Mouse (Mus musculus) cerebellum, postnatal 36 days (tissue): ENCODE results near the gene Mybpc2.
A peak's percentile ranks its signal among the peaks of the same experiment; 100 is the strongest.

Experiments
- DNase-seq, 2 experiments: peaks; one replicate each; pipeline ENCODE4 v3.0.0; 2021 to 2022; ENCODE audit warnings: mixed read lengths in 2 of 2

The Mybpc2 gene

DNA sequence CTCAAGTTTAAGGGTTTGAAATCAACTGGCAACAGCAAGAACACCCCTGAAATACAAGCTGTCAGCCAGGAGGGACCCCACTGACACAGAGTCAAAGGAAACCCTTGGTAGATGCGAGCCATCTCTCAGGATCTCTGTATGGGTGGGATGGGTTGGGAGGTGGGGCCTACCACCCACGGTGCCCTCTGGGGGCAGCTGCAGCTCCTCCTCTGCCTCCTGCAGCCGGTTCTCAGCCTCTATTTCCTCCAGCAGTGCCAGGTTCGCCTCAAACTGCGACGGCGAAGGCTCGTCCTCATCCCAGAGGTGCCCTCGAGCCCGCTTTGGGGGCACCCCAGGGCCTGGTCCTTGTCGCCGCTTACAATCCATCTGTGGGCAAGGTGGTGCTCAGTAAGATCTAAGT lies 18.6 kb upstream of the Mybpc2 start:
- no peak for DNase-seq

DNA sequence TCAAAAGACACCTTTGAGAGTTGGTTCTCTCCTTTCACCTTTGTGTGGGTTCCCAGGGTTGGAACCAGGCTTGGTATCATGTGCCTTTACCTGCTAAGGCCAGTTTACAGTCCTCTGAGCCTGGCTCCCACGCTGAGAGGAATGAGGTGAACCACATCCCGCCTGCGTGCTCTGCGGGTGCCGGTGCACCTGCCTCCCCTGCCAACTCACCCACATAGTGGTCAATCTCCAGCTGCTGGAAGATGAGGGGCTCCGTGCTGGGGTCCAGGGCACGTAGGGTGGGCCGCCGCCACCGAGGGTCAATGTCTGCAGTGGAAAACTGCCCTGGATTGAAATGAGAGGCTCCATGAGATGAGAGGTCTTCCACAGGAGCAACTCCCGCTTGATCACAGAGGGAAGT lies 18.1 kb upstream of the Mybpc2 start:
- no peak for DNase-seq

DNA sequence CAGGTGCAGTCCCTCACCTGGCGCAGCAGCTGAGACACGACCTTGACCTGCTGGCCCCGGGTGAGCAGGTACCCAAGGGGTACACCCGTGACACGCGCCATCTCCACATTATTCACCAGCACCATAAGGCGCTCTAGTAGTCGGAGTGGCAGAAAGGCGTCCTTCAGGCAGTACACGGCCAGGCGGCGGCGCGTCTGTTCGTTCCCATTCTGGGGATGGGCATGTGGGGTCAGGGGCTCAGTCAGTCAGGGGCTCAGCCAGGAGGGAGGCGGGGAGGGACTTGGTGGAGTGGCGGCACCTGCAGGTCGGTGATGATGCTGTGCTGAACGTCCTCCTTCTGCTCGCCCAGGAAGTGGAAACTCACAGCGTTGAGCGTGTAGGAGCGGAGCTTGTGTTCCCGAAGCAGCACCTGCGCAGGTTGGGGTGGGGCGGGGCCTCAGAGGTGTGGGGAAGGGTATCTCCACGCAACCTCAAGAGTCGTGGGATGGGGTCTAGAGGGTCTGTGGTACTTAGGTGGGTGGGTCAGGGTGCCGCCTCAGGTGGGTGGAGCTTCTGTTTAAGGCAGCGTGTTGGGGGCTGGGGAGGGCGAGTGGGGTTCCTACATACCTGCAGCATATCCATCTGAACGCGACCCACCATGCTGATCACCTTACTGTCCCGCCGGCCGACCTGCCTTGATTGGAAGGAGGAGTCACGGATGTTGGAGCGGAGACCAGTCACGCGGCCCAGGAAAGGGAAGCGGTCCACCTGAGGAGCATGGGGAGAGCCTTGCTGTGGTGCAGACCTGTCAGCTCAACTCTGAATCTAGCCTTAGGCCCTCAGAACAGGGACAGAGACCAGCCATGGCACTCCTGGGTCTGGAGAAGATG lies 14.5 kb upstream of the Mybpc2 start:
- no peak for DNase-seq

DNA sequence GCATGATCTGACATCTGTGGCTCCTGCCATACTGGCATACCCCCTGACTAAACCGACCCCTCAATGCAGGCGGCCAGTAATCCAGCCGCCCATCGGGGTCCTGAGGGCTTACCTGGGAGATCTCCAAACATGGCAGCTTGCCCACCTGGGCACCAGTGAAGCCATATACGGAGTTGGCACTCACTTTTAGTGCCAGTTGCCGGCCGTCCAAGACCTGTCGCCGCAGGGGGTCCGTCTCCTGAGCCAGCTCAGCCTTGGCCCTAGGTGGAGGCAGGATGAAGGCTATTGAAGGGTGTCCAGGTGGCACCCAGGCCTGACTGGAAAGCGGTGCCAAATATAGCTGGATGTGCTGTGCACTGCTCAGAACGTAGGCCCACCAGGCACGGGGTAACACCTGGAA lies 13.0 kb upstream of the Mybpc2 start:
- DNase-seq = peak; percentile 73 to 78

DNA sequence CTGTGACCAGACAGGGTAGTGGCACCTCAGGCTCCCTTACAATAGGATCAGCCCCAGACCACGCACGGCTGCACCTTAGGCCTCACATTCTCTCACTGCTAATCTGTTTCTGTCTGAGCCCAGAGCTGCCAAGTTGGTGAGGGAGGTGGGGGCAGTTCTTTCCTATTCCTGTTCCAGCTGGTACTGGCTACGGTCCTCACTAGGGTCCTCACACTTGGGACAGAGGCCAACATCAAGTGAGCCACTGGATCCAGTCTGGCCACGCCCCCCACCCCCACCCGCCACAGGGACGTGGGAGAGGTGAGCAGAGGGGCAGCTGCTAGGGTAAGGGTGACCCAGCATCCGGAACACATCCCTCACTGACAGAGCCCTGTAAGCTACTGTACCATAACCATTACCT lies 12.6 kb upstream of the Mybpc2 start:
- DNase-seq = no peak

DNA sequence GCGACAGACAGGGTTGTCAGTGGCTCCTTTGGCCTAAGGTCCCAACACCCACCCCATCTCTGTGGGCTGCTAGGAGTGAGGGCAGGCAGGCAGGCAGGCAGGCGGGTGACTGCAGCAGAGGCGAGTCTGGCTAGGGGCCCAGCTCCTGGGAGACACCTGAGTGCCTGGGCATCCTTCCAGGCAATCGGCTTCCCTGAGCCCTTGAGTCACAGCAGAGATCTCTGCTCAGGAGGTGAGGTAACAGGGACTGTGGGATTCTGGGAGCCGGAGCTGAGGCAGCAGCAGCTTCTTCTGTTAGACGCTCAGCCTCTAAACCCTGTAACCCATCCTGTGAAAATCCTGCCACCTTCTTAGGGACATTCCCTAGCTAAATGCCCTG lies 12.1 kb upstream of the Mybpc2 start:
- DNase-seq = peak; percentile 79 to 88

DNA sequence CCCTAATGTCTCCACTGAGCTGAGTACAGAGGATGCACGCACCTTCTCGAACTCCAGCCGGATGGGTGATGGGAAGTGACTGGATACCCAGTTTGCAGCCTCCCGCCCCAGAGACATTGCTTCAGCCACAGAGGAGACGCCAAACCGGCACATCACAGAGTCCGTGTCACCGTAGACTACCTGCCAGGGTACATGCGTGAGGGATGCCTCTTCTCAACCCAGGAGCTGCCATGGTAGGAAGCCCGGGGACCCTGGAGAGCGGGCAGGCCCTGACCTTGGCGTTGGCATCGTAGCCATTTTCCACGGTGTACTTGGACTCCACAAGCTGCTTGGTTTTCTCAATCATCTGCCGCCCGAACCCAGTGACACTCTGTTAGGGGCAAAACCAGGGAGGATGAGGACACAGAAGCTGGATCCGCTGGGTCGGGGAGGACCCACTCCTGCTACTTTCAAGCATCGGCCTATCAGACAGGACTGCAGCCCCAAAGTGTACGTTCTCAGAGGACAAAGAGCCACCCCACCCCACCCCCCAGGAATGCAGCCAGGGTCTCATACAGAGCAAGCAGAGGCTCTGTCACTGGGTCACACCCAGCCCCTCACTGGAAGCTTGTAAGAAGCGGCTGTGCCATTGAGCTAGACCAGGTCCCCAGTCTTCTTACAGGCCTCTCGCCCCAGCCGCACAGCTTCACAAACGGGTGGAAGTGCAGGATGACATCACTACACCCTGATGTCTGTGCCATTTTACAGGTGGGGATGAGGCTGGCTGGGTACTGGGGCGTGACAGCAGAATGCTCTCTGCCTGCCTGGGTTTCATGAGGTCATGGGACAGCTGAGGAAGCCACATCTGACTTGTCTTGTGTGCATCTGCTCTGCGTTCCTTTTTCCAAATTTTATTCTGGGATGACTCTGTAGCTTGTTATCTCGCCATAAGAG lies 11.5 kb upstream of the Mybpc2 start:
- no peak for DNase-seq

DNA sequence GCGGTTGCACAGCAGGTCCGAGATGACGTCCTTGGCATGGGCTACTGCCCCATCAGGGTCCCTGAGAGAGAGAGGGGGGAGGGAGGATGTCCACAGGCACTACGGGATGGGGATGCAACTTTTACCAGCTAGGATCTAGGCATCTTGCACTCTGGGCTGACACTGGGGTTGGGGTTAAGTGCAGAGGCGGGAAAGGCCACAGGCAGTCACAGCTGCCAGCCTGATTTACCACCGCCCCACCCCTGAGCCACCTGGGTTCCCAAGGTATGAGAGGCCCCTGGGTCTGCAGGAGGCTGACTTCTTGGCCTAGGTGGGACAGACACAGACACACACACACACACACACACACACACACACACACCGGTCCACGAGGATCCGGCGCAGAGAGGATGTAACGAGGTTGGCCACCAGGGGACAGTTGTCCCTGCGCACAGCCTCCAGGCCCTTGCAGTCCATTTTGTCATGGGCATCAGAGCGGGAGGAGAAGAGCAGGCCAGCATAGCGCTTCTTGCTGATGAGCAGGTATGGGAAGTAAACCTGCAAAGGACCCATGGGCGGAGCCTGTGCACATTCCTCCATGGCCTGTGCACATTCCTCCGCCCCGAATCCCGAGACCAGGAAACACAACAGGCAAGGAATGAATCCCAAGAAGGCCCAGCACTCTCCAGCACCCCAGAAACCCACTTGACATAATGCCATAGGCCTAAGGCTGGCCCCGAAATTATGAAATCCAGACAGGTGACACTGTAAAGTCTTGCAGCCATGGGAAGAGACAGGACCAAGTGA lies 10.4 kb upstream of the Mybpc2 start:
- DNase-seq = no peak

DNA sequence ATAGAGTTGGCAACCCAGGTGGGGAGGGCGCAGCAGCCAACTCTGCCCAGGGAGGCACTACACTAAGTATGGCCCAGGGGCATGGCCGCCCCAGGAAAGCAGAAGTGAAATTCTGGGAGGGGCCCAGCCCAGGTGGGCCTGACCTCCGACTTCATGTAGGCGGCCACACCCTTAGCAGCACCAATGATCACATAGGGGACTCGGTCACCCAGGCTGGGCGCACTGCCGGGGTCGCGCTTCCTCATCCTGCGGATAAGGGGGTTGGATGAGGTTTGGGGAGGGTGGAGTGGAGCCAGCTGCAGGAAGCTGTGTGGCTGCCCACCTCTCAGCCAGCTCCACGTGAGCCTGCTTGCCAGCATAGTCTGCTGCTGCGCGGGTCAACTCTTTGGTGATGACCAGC lies 9.8 kb upstream of the Mybpc2 start:
- DNase-seq = no peak

DNA sequence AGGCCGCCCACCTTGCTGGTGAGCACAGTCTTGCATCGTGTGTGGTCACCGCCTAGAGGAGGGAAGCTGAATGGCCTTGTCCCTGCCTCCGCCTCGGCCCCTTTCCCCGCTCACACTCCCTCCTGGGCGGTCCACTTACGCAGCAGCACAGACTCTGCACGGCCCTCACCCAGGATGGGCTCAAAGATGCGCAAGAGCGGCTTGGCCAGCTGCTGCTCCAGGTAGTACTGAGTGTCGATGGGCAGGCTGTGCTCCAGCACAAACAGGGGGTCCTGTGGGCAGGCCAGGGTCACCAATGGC lies 9.2 kb upstream of the Mybpc2 start:
- no peak for DNase-seq

DNA sequence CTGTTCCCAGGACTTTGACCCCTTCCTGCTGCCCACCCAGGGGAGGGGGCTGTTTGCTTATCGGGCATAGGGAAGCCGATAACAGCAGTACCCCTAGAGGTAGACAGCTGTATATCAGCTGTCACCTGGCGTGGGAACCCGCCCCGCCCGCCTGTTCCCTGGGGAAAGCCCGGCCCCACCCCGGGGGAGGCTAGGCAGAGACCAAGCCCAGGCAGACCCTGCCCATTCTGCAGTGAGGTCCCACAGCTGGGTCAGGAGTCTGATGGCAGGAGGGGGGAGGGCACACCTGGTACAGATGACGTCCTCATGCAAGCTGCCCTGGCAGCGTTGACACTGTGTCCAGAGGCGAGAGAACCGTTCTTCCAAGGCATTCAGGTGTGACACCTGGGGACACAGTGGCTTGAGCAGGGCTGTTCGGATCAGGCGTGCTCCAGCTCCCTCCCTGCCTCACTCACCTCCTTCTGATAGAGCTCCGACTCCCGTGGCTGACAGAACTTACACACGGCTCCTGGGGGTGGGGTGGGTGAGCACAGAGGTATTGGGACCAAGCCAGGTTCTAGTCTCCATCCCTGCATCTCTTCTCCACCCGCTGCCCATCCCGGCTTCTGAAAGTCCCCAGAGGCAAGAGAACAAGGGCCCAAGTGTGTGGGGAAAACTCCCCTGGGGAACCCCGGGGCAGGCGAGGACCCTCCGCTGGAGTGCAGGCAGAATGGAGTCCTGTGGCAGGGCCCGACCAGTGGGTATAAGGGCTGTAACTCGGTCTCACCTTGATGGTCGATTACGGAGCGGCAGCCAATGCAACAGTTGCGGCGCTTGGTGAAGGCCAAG lies 8.7 kb upstream of the Mybpc2 start:
- DNase-seq = no peak

DNA sequence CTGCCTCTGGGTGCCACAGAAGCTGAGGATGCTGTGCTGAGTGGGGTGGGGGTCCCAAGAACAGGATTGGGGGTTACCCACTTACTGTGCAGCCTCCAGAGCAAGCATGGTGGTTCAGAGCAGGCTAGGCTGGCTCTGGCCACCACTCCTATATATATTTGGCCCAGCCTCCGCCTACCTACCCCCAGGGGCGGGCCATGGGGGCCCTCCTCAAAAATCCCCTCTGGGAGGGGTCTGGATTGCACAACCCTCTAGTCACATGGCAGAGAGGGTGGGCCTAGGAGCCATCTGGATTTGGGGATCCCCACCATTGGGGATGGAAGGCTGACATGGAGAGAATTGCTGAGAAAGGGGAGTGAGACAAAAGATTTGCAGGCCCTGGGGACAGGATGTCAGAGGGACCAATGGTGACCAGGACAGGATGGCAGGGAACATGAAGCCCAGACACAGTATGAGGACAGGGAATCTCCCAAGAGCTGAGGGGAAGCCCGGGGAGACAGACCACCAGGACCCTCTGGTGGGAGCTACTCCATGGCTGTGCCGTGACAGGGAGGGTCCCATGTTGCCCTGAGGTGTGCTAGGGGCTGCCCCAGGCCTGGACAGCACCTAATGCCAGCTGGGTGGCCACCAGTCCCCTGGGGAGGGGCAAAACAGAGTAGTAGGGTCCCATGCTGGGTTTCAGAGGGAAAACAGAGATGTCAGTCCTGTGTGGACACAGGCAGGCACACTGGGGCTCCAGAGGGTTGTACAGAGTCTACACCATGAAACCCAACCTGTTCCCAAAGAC lies 7.7 kb upstream of the Mybpc2 start, which contains the start of gene Spib:
Gene Spib, minus strand, starts transcription at position 126 of the 787 bp plus-strand sequence.
- no peak for DNase-seq

DNA sequence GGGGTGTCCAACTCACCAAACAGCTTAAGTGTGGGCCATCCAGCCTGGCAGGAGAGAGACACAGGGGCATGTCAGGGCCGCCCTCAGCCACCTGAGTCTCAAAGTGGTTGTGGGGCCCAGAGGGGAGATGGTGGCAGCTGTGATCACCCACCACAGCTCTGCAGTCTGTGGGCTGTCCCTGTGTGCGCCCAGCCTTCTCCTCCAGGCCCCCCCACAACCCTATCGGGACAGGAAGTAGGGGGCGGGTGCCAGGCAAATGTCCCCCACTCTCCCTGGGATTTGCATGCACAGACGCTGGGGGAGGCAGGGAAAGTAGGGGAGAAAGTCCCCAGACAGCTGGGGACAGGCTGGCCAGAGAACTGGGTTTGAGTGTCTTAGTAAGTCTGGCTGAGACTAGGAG lies 6.8 kb upstream of the Mybpc2 start:
- no peak for DNase-seq

DNA sequence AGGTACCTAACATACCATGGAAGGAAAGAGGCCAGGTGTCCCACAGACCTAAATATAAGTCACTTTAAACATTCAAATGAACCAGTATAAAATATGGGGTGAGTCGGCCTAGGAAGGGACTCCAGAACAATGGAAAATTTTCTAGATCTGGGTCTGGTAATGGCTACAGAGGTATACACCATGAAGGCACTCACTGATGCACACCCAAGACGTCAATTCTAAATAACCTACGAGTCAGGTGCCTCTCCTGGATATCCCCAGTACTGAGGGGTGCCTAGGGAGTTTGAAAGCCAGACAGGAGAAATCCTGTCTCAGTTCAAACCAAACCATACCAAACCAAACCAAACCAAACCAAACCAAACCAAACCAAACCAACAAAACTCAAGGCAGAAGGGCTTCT lies 6.1 kb upstream of the Mybpc2 start:
- DNase-seq = no peak

DNA sequence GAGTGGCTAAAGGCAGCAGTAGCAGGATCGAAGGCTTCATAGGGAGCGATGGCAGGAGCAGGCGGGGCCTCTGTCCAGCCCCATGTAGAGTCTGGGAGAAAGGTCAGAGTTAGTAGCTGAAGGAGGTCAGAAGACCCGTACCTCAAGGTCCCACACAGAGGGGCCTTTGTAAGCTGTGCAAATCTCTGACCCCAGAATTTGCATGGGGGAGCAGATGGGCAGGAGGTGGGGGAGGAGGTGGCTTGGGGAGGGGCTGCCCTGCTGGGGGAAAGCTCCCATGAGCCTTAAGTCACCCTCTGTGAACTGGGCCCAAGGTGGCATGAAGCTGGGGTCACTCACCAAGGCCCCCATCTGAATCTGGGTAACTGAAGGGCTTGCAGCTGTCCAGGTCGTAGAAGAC lies 5.1 kb upstream of the Mybpc2 start:
- DNase-seq = no peak

DNA sequence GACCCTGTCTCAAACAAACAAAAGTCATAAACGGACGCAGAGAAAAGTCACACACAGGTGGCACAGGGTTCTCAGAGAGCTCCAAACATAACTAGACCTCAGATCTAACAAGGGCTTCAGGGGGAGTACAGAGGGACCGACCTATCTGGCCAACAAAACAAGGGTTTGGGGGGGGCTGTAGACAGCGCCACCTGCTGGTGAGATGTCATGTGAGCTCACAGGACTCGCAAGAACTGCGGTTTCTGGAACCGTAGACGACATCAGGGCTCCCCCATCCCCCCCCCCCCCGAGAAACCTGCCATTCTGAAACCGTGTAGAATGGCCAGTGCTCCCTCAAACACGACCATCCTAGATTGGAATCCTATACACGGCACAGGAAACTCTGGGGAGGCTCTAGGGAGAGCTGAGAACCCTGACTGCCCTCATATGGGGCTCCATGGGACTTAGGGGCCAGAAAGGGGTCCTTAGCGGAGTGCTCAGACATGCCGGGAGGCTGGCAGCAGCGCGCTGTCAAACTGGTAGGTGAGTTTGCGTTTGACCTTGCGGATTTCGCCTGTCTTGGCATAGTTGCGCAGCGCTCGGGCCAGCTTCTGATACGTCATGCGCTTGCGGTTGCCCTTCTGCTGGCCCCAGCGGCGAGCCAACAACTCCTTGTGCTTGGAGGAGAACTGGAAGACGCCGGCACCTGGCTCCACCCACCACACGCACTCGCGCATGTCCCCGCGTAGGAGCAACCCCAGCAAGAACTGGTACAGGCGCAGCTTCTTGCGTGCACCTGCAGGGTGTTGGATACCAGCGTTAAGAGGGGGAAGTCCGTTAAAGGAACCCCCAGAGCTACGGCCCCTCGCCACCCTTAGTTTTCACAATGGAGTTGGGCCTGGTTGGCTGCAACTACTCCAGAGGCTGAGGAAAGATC lies 3.3 kb upstream of the Mybpc2 start:
- peak; percentile 77 to 81 for DNase-seq

DNA sequence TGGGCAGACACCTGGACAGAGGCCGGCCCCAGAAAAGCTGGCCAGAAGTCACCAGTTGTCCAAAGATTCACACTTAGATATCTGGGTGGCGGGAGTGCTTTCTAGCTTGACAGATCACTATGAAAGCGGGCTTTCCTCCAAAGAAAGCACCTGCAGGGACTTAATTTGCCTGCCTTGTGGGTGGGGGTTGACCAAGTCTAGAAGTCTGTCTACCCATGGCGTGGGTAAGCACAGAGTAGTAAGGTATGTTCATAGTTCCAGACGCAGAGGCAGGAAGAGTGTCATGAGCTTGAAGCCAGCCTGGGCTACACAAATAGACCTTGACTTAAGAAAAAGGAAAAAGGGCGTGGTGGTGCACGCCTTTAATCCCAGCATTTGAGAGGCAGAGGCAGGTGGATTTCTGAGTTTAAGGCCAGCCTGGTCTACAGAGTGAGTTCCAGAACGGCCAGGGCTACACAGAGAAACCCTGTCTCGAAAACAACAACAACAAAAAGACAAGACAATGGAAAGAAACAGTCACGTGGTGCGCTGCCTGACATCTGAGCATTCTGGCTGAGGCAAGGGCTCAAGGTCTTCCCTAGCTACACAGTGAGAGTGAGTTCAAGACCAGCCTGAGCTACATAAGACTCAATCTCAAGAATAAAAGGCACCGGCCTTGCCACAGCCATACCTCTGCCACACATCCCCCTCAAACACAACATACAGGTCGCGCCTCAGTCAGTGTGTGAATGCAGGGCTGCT lies 2.1 kb upstream of the Mybpc2 start:
- DNase-seq = no peak

DNA sequence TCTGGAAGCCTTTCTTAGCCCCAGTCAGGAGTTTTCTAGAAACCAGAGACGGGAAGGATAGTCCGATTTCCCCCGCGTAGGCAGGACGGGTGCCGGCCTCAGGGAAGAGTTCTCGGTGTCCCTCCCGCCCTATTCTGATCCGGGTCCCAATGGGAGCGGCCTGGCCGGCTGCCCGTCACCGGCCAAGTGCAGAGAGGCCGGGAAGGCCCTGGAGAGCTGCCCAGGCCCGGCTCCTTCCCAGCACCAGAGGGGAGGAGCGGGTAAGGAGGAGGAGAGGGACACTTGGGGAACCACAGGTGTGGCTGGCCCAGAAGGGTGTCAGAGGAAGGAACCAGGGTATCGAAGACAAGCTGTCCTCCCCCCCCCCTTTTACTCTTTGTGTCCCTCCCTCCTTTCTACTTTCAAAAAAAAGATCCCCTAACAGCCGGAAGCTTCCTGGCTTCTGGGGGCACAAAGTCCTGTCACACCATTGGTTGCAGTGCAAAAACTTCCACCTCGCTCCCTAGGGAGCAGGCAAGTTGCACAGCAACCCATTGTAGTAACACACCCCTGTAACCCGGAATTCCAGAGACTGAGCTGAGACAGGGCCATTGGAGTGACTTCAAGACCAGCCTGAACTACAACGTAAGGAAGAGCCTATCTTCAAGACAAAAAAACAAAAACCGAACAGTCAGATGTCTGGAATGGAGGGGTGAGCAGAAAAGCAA lies 823 bp upstream of the Mybpc2 start:
- peak; percentile 66 to 77 for DNase-seq

DNA sequence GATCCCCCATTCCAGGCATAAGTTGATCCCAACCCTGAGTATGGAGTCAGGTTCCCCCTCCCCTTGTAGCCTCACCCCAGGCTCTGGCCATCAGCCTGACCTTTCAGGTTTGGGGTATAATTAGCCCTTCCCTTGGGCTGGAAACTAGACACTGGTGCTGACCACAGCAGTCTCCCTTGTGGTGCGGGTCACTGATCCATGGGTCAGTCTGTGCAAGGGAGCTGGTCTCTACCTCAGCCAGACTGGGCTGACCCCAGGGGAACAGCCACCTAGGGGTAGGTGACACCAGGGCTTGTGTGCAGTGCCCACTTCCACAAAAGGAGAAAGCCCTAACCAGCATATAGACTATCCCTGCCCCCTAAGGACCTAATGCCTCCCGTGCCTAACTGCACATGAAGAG lies 1.4 kb downstream of the Mybpc2 start:
- no peak for DNase-seq
